8 mouse cellular contexts compared by ENCODE assay signal in the genomic region with DNA sequence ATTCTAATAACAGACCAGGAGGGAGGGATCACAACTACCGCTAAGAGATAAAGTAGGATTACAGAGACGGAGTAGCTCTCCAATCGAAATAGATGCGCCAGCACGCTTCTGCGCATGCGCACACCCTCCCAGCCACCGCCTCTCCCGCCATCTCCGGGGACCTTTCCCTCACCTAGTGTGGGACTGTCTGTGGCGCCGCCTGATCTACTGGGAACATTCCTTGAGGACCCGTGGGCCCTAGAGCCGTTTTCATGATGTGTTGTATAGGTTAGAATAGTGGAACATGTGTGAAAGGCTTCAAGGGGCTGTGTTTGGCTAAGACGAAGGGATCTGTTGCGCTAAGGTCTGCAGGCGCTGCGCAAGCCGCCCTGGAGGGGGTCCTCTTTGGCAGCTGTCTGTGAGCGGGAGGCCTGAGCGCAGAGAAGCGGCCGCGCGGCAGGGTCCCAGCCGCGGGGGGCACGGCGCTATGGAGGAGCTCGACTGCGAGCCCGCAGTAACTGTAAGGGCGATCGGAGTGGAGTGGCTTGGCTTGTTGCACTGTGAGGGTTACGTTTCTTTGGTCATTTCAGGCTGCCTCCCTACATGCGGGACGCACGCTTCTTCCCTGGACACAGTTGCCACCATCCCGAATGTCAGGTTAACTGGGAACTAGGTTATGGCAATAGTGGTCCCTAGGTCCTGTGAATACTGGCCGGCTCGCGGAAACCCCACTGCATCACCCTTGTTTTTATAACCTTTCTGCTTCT. TPM values are rescaled to one million over a fixed set of nuclear protein-coding genes. Genes with fewer than 3 reads are reported as not detected.
A peak's percentile ranks its signal among the peaks of the same experiment; 100 is the strongest.
DNase-seq lines count a peak whose midpoint lies in the region; ATAC-seq lines count a peak whose summit lies in the region.

TSS of gene Nup85 (plus strand) at position 371 of the 746 bp plus-strand sequence.

- no peaks in the 10 kb centered on the region for H3K27me3 ChIP-seq in forebrain, embryonic 14.5 days (replicated peaks; ENCODE audit: control insufficient read depth, insufficient read depth, low read length)
- no peaks in the 10 kb centered on the region for H3K27me3 ChIP-seq in neural tube, embryonic 15.5 days (replicated peaks)

- peak within 1 kb of the TSS; percentile 81 for H3K4me3 ChIP-seq in forebrain, embryonic 14.5 days (ENCODE audit: low read depth, low read length)
- peak within 1 kb of the TSS; percentile 67 for H3K4me3 ChIP-seq in neural tube, embryonic 15.5 days (replicated peaks)

- under 1% methylated on average over 42 of the region's 42 CpGs for WGBS in forebrain, embryonic 14.5 days
- under 1% methylated on average over 42 of the region's 42 CpGs for WGBS in neural tube, embryonic 15.5 days

- peaks cover 7% of the 10 kb centered on the region; the same call in 1 of the 2 replicates for H3K4me1 ChIP-seq in forebrain, embryonic 14.5 days (ENCODE audit: control insufficient read depth, insufficient read depth, low read length)
- H3K4me1 ChIP-seq in neural tube, embryonic 15.5 days, result peaks cover 15% of the 10 kb centered on the region

- peak within 1 kb of the TSS; percentile 77 for H3K9ac ChIP-seq in forebrain, embryonic 14.5 days (ENCODE audit: low read length)
- H3K9ac ChIP-seq in neural tube, embryonic 15.5 days (replicated peaks), result peak within 1 kb of the TSS; percentile 62

- peak; percentile 96 for ATAC-seq in forebrain, embryonic 14.5 days
- ATAC-seq in neural tube, embryonic 15.5 days (ENCODE audit: low FRiP score), result peak; percentile 91

- H3K36me3 ChIP-seq in forebrain, embryonic 14.5 days (ENCODE audit: control insufficient read depth, insufficient read depth, low read length), result peaks cover 32% of the 10 kb centered on the region
- H3K36me3 ChIP-seq in neural tube, embryonic 15.5 days, result peaks cover 29% of the 10 kb centered on the region

- peak within 1 kb of the TSS; percentile 80 for H3K27ac ChIP-seq in forebrain, embryonic 14.5 days (ENCODE audit: low read depth, low read length)
- peak within 1 kb of the TSS; percentile 72 for H3K27ac ChIP-seq in neural tube, embryonic 15.5 days (replicated peaks)

- intact Hi-C loops in heart, postnatal 14 days (cut with DNase I), result no loop called here

- DNase-seq in ES-CJ7 (ENCODE audit: low read depth, low spot score), result peak; percentile 97
- DNase-seq in cerebellum, adult 11 months, result peak; percentile 98
- peak; percentile 98 for DNase-seq in forebrain, embryonic 14.5 days (ENCODE audit: low spot score)
- DNase-seq in heart, postnatal 14 days, result peak; percentile 97 to 98
- peak; percentile 97 for DNase-seq in layer of hippocampus, adult 11-12 months (ENCODE audit: low spot score)
- DNase-seq in lung, adult 18-20 months, result peak; percentile 95 to 97
- peak; percentile 97 for DNase-seq in testis, postnatal 14 days (ENCODE audit: low spot score)

- H3K9me3 ChIP-seq in forebrain, embryonic 14.5 days (replicated peaks; ENCODE audit: control insufficient read depth, low read length), result no peaks in the 10 kb centered on the region
- H3K9me3 ChIP-seq in neural tube, embryonic 15.5 days (replicated peaks), result no peaks in the 10 kb centered on the region

- peak within 1 kb of the TSS; percentile 82 for H3K4me2 ChIP-seq in forebrain, embryonic 14.5 days (ENCODE audit: low read length)
- H3K4me2 ChIP-seq in neural tube, embryonic 15.5 days, result peak within 1 kb of the TSS; percentile 80

RNA-seq across cellular contexts. Expression of gene Nup85, which starts in this region (rescaled TPM):
- 117 and 122 TPM in 2 replicates for polyA plus RNA-seq in forebrain, embryonic 14.5 days (2014; fragmentation: Nextera tagmentation; extraction: Ambion mirVana)
- 10 to 100 TPM; 20.9 to 22.3 TPM for total RNA-seq in heart, postnatal 14 days (2021)
- polyA plus RNA-seq in neural tube, embryonic 15.5 days (2015; fragmentation: Nextera tagmentation; extraction: Ambion mirVana), result 101 and 120 TPM in 2 replicates

Comparison
In these comparisons a context has a peak if more than half of its experiments do, and no peak if none do; other contexts are left out.
1. Peak in every context shown above with its lines: DNase-seq, ATAC-seq, H3K4me3 ChIP-seq and H3K27ac ChIP-seq.